Mouse (Mus musculus): ENCODE measurements around the gene Hist1h2ae.
"Not testable (repeated sequence)": the region's sequence is repeated elsewhere in the genome, so short reads cannot be mapped to it uniquely, and the experiment has no call there.

Gene Hist1h2ae

GRCm38 (mm10) chr13:23561883-23562659 is 8.9 kb downstream of the Hist1h2ae start, which contains the start of gene Hist1h3e:
Gene Hist1h3e, minus strand, starts transcription at chr13:23562369.
- DNase-seq: peak; percentile 99

GRCm38 (mm10) chr13:23561531-23561882 is 9.5 kb downstream of the Hist1h2ae start:
- not testable (repeated sequence) for DNase-seq

GRCm38 (mm10) chr13:23560699-23561098 is 10.3 kb downstream of the Hist1h2ae start:
- not testable (repeated sequence) for DNase-seq

GRCm38 (mm10) chr13:23556906-23557305 is 14.1 kb downstream of the Hist1h2ae start:
- no peak for DNase-seq

GRCm38 (mm10) chr13:23555839-23556416 is 15.1 kb downstream of the Hist1h2ae start:
- peak; percentile 98 for DNase-seq

- peak; percentile 98 for DNase-seq
These were observed 15.8 kb downstream of the Hist1h2ae start for GRCm38 (mm10) chr13:23554925-23555838.

GRCm38 (mm10) chr13:23554393-23554792 is 16.6 kb downstream of the Hist1h2ae start:
- DNase-seq: no peak

GRCm38 (mm10) chr13:23552962-23553361 is 18.1 kb downstream of the Hist1h2ae start, which contains the start of gene Hist1h1d:
Gene Hist1h1d, plus strand, starts transcription at chr13:23553262.
- DNase-seq: no peak

- DNase-seq: no peak
These were observed 18.8 kb downstream of the Hist1h2ae start for GRCm38 (mm10) chr13:23551931-23552914.

- peak; percentile 98 for DNase-seq
These were observed 19.7 kb downstream of the Hist1h2ae start, which contains the start of gene Hist1h4f for GRCm38 (mm10) chr13:23551146-23551834. Gene Hist1h4f, minus strand, starts transcription at chr13:23551648.

GRCm38 (mm10) chr13:23550761-23551145 is 20.3 kb downstream of the Hist1h2ae start:
- DNase-seq: no peak

- DNase-seq: peak; percentile 69
These were observed 24.3 kb downstream of the Hist1h2ae start for GRCm38 (mm10) chr13:23546694-23547093.

- not testable (repeated sequence) for DNase-seq
These were observed 26.3 kb downstream of the Hist1h2ae start for GRCm38 (mm10) chr13:23544787-23545120.

- DNase-seq: peak; percentile 98
These were observed 26.8 kb downstream of the Hist1h2ae start, which contains the start of gene Hist1h3f for GRCm38 (mm10) chr13:23543965-23544786. Gene Hist1h3f, plus strand, starts transcription at chr13:23544052.

- peak; percentile 99 for DNase-seq
These were observed 27.9 kb downstream of the Hist1h2ae start, which contains the start of gene Hist1h2bh for GRCm38 (mm10) chr13:23542999-23543607. Gene Hist1h2bh, minus strand, starts transcription at chr13:23543392.

GRCm38 (mm10) chr13:23542225-23542980 is 28.6 kb downstream of the Hist1h2ae start:
- DNase-seq: peak; percentile 84

- DNase-seq: peak; percentile 22
These were observed 29.5 kb downstream of the Hist1h2ae start for GRCm38 (mm10) chr13:23541497-23541896.

- DNase-seq: peak; percentile 17
These were observed 31.2 kb downstream of the Hist1h2ae start for GRCm38 (mm10) chr13:23539821-23540220.

- peak; percentile 85 for DNase-seq
These were observed 32.8 kb downstream of the Hist1h2ae start for GRCm38 (mm10) chr13:23538249-23538648.
